21 mouse cellular contexts compared by ENCODE assay signal in genomic region chr5:64839016-64839599, GRCm38 (mm10). TPM values are rescaled to one million over a fixed set of nuclear protein-coding genes. Genes with fewer than 3 reads are reported as not detected.
A peak's percentile ranks its signal among the peaks of the same experiment; 100 is the strongest.
DNase-seq lines count a peak whose midpoint lies in the region; ATAC-seq and TF ChIP-seq lines count a peak whose summit lies in the region.
"Had no signal": no experiment of that assay in that cellular context is flagged by ENCODE, and none has a peak within 500 bp of the region (broad histone marks: within the 10 kb centered on the region; RNA-seq: fewer than 3 reads in every experiment).

No protein-coding gene starts in this region.

- H3K4me2 ChIP-seq in heart, embryonic 12.5 days: no peak overlapping the region
- no peak overlapping the region for H3K4me2 ChIP-seq in lung, embryonic 15.5 days
- H3K4me2 ChIP-seq: forebrain, embryonic 15.5 days; neural tube, embryonic 15.5 days had no signal

- peak overlapping the region; percentile 73 for H3K27ac ChIP-seq in heart, embryonic 12.5 days (ENCODE audit: poor library complexity, severe bottlenecking)
- 0 out of 2 replicates have a peak overlapping the region, but pooled peaks have one; percentile 21 for H3K27ac ChIP-seq in kidney, adult 2 months (ENCODE audit: insufficient read depth, low read depth, low read length)
- peak overlapping the region; percentile 60 for H3K27ac ChIP-seq in lung, embryonic 15.5 days
- H3K27ac ChIP-seq: forebrain, embryonic 15.5 days; layer of hippocampus, adult 2 months; liver, embryonic 14.5 days; neural tube, embryonic 15.5 days had no signal

- no peak for DNase-seq in heart, adult 18-20 months
- peak; percentile 46 for DNase-seq in kidney, adult 2 months
- no peak for DNase-seq in kidney, postnatal 4 days
- no peak for DNase-seq in lung, postnatal 10 days
- peak; percentile 20 for DNase-seq in yolk sac, embryonic 10.5 days (ENCODE audit: low spot score)
- no peak for DNase-seq in urinary bladder, adult 2 months (ENCODE audit: low spot score)
- DNase-seq: adrenal gland, postnatal 25 days; cerebellum, adult 11 months; cerebellum, postnatal 10 days; embryo, embryonic 11 days; gastrocnemius, postnatal 25 days; lung, postnatal 36 days; spleen, adult 18-20 months had no signal

- TF ChIP-seq POLR2A in kidney, adult 2 months (IDR thresholded peaks at IDR 0.05; ENCODE audit: low read depth, low read length): no peak

- peaks cover 4% of the 10 kb centered on the region; the same call in 1 of the 2 replicates for H3K9me3 ChIP-seq in heart, embryonic 12.5 days (replicated peaks)
- no peaks in the 10 kb centered on the region for H3K9me3 ChIP-seq in lung, embryonic 15.5 days

- H3K4me3 ChIP-seq in heart, embryonic 12.5 days: no peak overlapping the region
- no peak overlapping the region for H3K4me3 ChIP-seq in kidney, adult 2 months (ENCODE audit: insufficient read depth, low read depth, low read length)
- H3K4me3 ChIP-seq in lung, embryonic 15.5 days: no peak overlapping the region
- H3K4me3 ChIP-seq: forebrain, embryonic 15.5 days; layer of hippocampus, adult 2 months; neural tube, embryonic 15.5 days had no signal

- no peaks in the 10 kb centered on the region for H3K27me3 ChIP-seq in heart, embryonic 12.5 days (replicated peaks)
- H3K27me3 ChIP-seq in kidney, adult 2 months (replicated peaks; ENCODE audit: control insufficient read depth, insufficient read depth, low read length): no peaks in the 10 kb centered on the region
- no peaks in the 10 kb centered on the region for H3K27me3 ChIP-seq in lung, embryonic 15.5 days
- H3K27me3 ChIP-seq: CH12.LX; forebrain, embryonic 15.5 days; neural tube, embryonic 15.5 days had no signal

- WGBS in heart, embryonic 12.5 days: 47% methylated on average over 6 of the region's 6 CpGs
- 58% methylated on average over 6 of the region's 6 CpGs for WGBS in kidney, adult 2 months
- 21% methylated on average over 6 of the region's 6 CpGs for WGBS in lung, embryonic 15.5 days

- H3K4me1 ChIP-seq in heart, embryonic 12.5 days (replicated peaks): peaks cover 21% of the 10 kb centered on the region
- no peaks in the 10 kb centered on the region; the same call in 1 of the 2 replicates for H3K4me1 ChIP-seq in kidney, adult 2 months (ENCODE audit: control insufficient read depth, insufficient read depth, low read length)
- peaks cover 22% of the 10 kb centered on the region for H3K4me1 ChIP-seq in lung, embryonic 15.5 days
- H3K4me1 ChIP-seq: forebrain, embryonic 15.5 days had no signal

- no peak for ATAC-seq in heart, embryonic 12.5 days (ENCODE audit: insufficient number of reproducible peaks, low FRiP score)
- no peak for ATAC-seq in lung, embryonic 15.5 days (ENCODE audit: borderline replicate concordance, extremely low read depth, low FRiP score, low TSS enrichment)
- ATAC-seq: forebrain, embryonic 15.5 days; midbrain, embryonic 16.5 days had no signal

- no peak for TF ChIP-seq CTCF in kidney, adult 2 months (conservative IDR thresholded peaks at IDR 0.05; ENCODE audit: insufficient read depth, insufficient read length, low read depth, low read length)

- H3K9ac ChIP-seq in heart, embryonic 12.5 days: no peak overlapping the region
- no peak overlapping the region for H3K9ac ChIP-seq in lung, embryonic 15.5 days
- H3K9ac ChIP-seq: forebrain, embryonic 15.5 days; liver, embryonic 14.5 days; neural tube, embryonic 15.5 days had no signal

- no peaks in the 10 kb centered on the region for H3K36me3 ChIP-seq in heart, embryonic 12.5 days
- H3K36me3 ChIP-seq in kidney, adult 2 months (ENCODE audit: control insufficient read depth, insufficient read depth, low read length): no peaks in the 10 kb centered on the region
- no peaks in the 10 kb centered on the region for H3K36me3 ChIP-seq in lung, embryonic 15.5 days
- H3K36me3 ChIP-seq: forebrain, embryonic 15.5 days; neural tube, embryonic 15.5 days had no signal

RNA-seq across cellular contexts. Expression of gene Klf3, which starts 35.9 kb away (rescaled TPM):
- polyA plus RNA-seq in heart, embryonic 12.5 days (2016; fragmentation: Nextera tagmentation; extraction: Ambion mirVana): 66.9 and 69.7 TPM in 2 replicates
- total RNA-seq in heart, adult 18-20 months (2021): 10 to 100 TPM; 36.9 to 49.1 TPM
- polyA plus RNA-seq in kidney, adult 2 months (2012; rRNA removed): 46.9 and 47.0 TPM in 2 replicates
- 67.2 and 68.7 TPM in 2 replicates for polyA plus RNA-seq in lung, embryonic 15.5 days (2015; fragmentation: Nextera tagmentation; extraction: Ambion mirVana)
- 55.4 and 59.6 TPM in 2 replicates for polyA plus RNA-seq in urinary bladder, adult 2 months (2012; rRNA removed)

Comparison
In these comparisons a context has a peak if more than half of its experiments do, and no peak if none do; other contexts are left out.
1. DNase-seq: peak in kidney, adult 2 months (single experiment) and yolk sac, embryonic 10.5 days (single experiment); none in heart, adult 18-20 months (0 of 2), kidney, postnatal 4 days (0 of 2), lung, postnatal 10 days (single experiment) and urinary bladder, adult 2 months (single experiment).
2. H3K27ac ChIP-seq: peak in every context shown above with its lines; median percentile 73 in heart, embryonic 12.5 days; 60 in lung, embryonic 15.5 days; 21 in kidney, adult 2 months.